Mouse (Mus musculus): ENCODE results near the gene Entpd7. TPM values are rescaled to one million over a fixed set of nuclear protein-coding genes. Genes with fewer than 3 reads are reported as not detected.

The Entpd7 gene
- polyA plus RNA-seq, 1 experiment: 6.5 TPM

GRCm38 (mm10) chr19:43651241-43651785, 38.2 kb upstream of the Entpd7 start:
- Histone ChIP-seq H3K4me3 (ENCODE audit: insufficient read depth, low read depth, low read length) (no peak overlapping the region), H3K4me1 (ENCODE audit: control insufficient read depth, insufficient read depth, low read length) (no peaks in the 10 kb centered on the region), H3K36me3 (ENCODE audit: control insufficient read depth, insufficient read depth, low read length) (no peaks in the 10 kb centered on the region), H3K27ac (ENCODE audit: insufficient read depth, low read depth, low read length) (no peak overlapping the region), H3K27me3 (replicated peaks; ENCODE audit: control insufficient read depth, insufficient read depth, low read length) (no peaks in the 10 kb centered on the region)
- whole genome bisulfite sequencing: 50% methylated on average over 8 of the region's 8 CpGs
- no peak for DNase-seq
- TF ChIP-seq POLR2A (IDR thresholded peaks at IDR 0.05; ENCODE audit: low read depth, low read length) (no peak), CTCF (conservative IDR thresholded peaks at IDR 0.05; ENCODE audit: insufficient read depth, insufficient read length, low read depth, low read length) (no peak)

GRCm38 (mm10) chr19:43655735-43656492, 33.6 kb upstream of the Entpd7 start:
- no peak overlapping the region for H3K27ac ChIP-seq (ENCODE audit: insufficient read depth, low read depth, low read length)
- no peaks in the 10 kb centered on the region for H3K4me1 ChIP-seq (ENCODE audit: control insufficient read depth, insufficient read depth, low read length)
- TF ChIP-seq POLR2A (IDR thresholded peaks at IDR 0.05; ENCODE audit: low read depth, low read length): no peak
- peak; percentile 90 for TF ChIP-seq CTCF (conservative IDR thresholded peaks at IDR 0.05; ENCODE audit: insufficient read depth, insufficient read length, low read depth, low read length)
- H3K36me3 ChIP-seq (ENCODE audit: control insufficient read depth, insufficient read depth, low read length): no peaks in the 10 kb centered on the region
- H3K27me3 ChIP-seq (replicated peaks; ENCODE audit: control insufficient read depth, insufficient read depth, low read length): no peaks in the 10 kb centered on the region
- peak; percentile 70 for DNase-seq
- 46% methylated on average over 11 of the region's 11 CpGs for WGBS
- H3K4me3 ChIP-seq (ENCODE audit: insufficient read depth, low read depth, low read length): no peak overlapping the region

GRCm38 (mm10) chr19:43659632-43660031, 29.8 kb upstream of the Entpd7 start:
- Histone ChIP-seq H3K4me3 (ENCODE audit: insufficient read depth, low read depth, low read length) (no peak overlapping the region), H3K27ac (ENCODE audit: insufficient read depth, low read depth, low read length) (no peak overlapping the region), H3K36me3 (ENCODE audit: control insufficient read depth, insufficient read depth, low read length) (no peaks in the 10 kb centered on the region), H3K4me1 (ENCODE audit: control insufficient read depth, insufficient read depth, low read length) (peaks cover 3% of the 10 kb centered on the region; the same call in 1 of the 2 replicates), H3K27me3 (replicated peaks; ENCODE audit: control insufficient read depth, insufficient read depth, low read length) (no peaks in the 10 kb centered on the region)
- peak; percentile 44 for DNase-seq
- WGBS: 63% methylated on average over 6 of the region's 6 CpGs
- TF ChIP-seq POLR2A (IDR thresholded peaks at IDR 0.05; ENCODE audit: low read depth, low read length) (no peak), CTCF (conservative IDR thresholded peaks at IDR 0.05; ENCODE audit: insufficient read depth, insufficient read length, low read depth, low read length) (no peak)

GRCm38 (mm10) chr19:43660774-43661173, 28.7 kb upstream of the Entpd7 start:
- WGBS: 83% methylated on average over 9 of the region's 9 CpGs
- TF ChIP-seq CTCF (conservative IDR thresholded peaks at IDR 0.05; ENCODE audit: insufficient read depth, insufficient read length, low read depth, low read length) (no peak), POLR2A (IDR thresholded peaks at IDR 0.05; ENCODE audit: low read depth, low read length) (no peak)
- Histone ChIP-seq H3K27ac (ENCODE audit: insufficient read depth, low read depth, low read length) (no peak overlapping the region), H3K27me3 (replicated peaks; ENCODE audit: control insufficient read depth, insufficient read depth, low read length) (no peaks in the 10 kb centered on the region), H3K36me3 (ENCODE audit: control insufficient read depth, insufficient read depth, low read length) (no peaks in the 10 kb centered on the region; the same call in 1 of the 2 replicates), H3K4me1 (ENCODE audit: control insufficient read depth, insufficient read depth, low read length) (peaks cover 3% of the 10 kb centered on the region; the same call in 1 of the 2 replicates), H3K4me3 (ENCODE audit: insufficient read depth, low read depth, low read length) (no peak overlapping the region)
- no peak for DNase-seq

- Histone ChIP-seq H3K36me3 (ENCODE audit: control insufficient read depth, insufficient read depth, low read length) (no peaks in the 10 kb centered on the region; the same call in 1 of the 2 replicates), H3K27me3 (replicated peaks; ENCODE audit: control insufficient read depth, insufficient read depth, low read length) (no peaks in the 10 kb centered on the region), H3K27ac (ENCODE audit: insufficient read depth, low read depth, low read length) (no peak overlapping the region; the same call in 1 of the 2 replicates), H3K4me1 (ENCODE audit: control insufficient read depth, insufficient read depth, low read length) (peaks cover 3% of the 10 kb centered on the region; the same call in 1 of the 2 replicates), H3K4me3 (ENCODE audit: insufficient read depth, low read depth, low read length) (no peak overlapping the region)
- DNase-seq: peak; percentile 64
- TF ChIP-seq POLR2A (IDR thresholded peaks at IDR 0.05; ENCODE audit: low read depth, low read length): no peak
- peak; percentile 60; the same call in 1 of the 2 replicates for TF ChIP-seq CTCF (conservative IDR thresholded peaks at IDR 0.05; ENCODE audit: insufficient read depth, insufficient read length, low read depth, low read length)
- 43% methylated on average over 19 of the region's 19 CpGs for WGBS
Observed at GRCm38 (mm10) chr19:43662176-43662967, 27.1 kb upstream of the Entpd7 start.

- H3K27me3 ChIP-seq (replicated peaks; ENCODE audit: control insufficient read depth, insufficient read depth, low read length): no peaks in the 10 kb centered on the region
- H3K4me1 ChIP-seq (ENCODE audit: control insufficient read depth, insufficient read depth, low read length): peaks cover 3% of the 10 kb centered on the region; the same call in 1 of the 2 replicates
- H3K27ac ChIP-seq (ENCODE audit: insufficient read depth, low read depth, low read length): no peak overlapping the region
- TF ChIP-seq POLR2A (IDR thresholded peaks at IDR 0.05; ENCODE audit: low read depth, low read length) (no peak), CTCF (conservative IDR thresholded peaks at IDR 0.05; ENCODE audit: insufficient read depth, insufficient read length, low read depth, low read length) (no peak)
- DNase-seq: no peak
- 72% methylated on average over 8 of the region's 8 CpGs for WGBS
- no peak overlapping the region for H3K4me3 ChIP-seq (ENCODE audit: insufficient read depth, low read depth, low read length)
- no peaks in the 10 kb centered on the region; the same call in 1 of the 2 replicates for H3K36me3 ChIP-seq (ENCODE audit: control insufficient read depth, insufficient read depth, low read length)
Observed at GRCm38 (mm10) chr19:43663471-43663870, 26.0 kb upstream of the Entpd7 start.
